Mouse (Mus musculus): ENCODE results near the gene Foxk1. TPM values are rescaled to one million over a fixed set of nuclear protein-coding genes. Genes with fewer than 3 reads are reported as not detected.

Foxk1 gene
- total and polyA plus RNA-seq, 3 experiments, result 8.2 to 20.2 TPM; not detected in 1

GRCm38 (mm10) chr5:142409169-142409568 lies 7.9 kb downstream of the Foxk1 start:
- no peak for DNase-seq (ENCODE audit: low read depth, low spot score)
- no peak overlapping the region for H3K27ac ChIP-seq (ENCODE audit: control insufficient read depth, low read depth, low read length)
- H3K4me3 ChIP-seq (ENCODE audit: control insufficient read depth in 1 of 2, insufficient read depth in 1 of 2, low read depth in 2 of 2, low read length in 2 of 2), result no peak overlapping the region
- no peaks in the 10 kb centered on the region for H3K27me3 ChIP-seq (ENCODE audit: control insufficient read depth in 1 of 2, insufficient read depth in 2 of 2, low read length in 2 of 2)
- H3K36me3 ChIP-seq (ENCODE audit: control insufficient read depth in 1 of 2, insufficient read depth in 2 of 2, low read length in 2 of 2), result no peaks in the 10 kb centered on the region; a peak in 1 of 4 replicates
- no peak for TF ChIP-seq POLR2AphosphoS5 (IDR thresholded peaks at IDR 0.05; ENCODE audit: borderline replicate concordance, low read depth, low read length)
- no peak overlapping the region for H3K9ac ChIP-seq (ENCODE audit: control insufficient read depth, low read depth, low read length, poor library complexity, severe bottlenecking)
- peaks cover 17% of the 10 kb centered on the region for H3K79me2 ChIP-seq (ENCODE audit: control insufficient read depth, insufficient read depth, low read length, poor library complexity)
- H3K4me1 ChIP-seq (ENCODE audit: control insufficient read depth in 1 of 2, insufficient read depth in 2 of 2, low read length in 2 of 2), result no peaks in the 10 kb centered on the region
- no peaks in the 10 kb centered on the region for H3K9me3 ChIP-seq (replicated peaks; ENCODE audit: insufficient read depth, low read length)

GRCm38 (mm10) chr5:142410348-142410747 lies 9.1 kb downstream of the Foxk1 start:
- no peak for DNase-seq (ENCODE audit: low read depth, low spot score)
- TF ChIP-seq ZNF384 (IDR thresholded peaks at IDR 0.05; ENCODE audit: low read depth, low read length) (no peak), NRF1 (IDR thresholded peaks at IDR 0.05; ENCODE audit: insufficient read depth, low read depth, low read length, poor library complexity, severe bottlenecking) (no peak), USF2 (IDR thresholded peaks at IDR 0.05; ENCODE audit: borderline replicate concordance in 1 of 2, insufficient read depth in 1 of 2, low read depth in 1 of 2, low read length in 2 of 2) (no peak), MXI1 (IDR thresholded peaks at IDR 0.05; ENCODE audit: low read depth, low read length) (no peak), TCF12 (IDR thresholded peaks at IDR 0.05; ENCODE audit: low read depth, low read length) (no peak), RAD21 (IDR thresholded peaks at IDR 0.05; ENCODE audit: low read depth, low read length) (no peak), JUND (IDR thresholded peaks at IDR 0.05; ENCODE audit: low read depth, low read length) (no peak), USF1 (IDR thresholded peaks at IDR 0.05; ENCODE audit: low read depth, low read length) (no peak), SIN3A (IDR thresholded peaks at IDR 0.05; ENCODE audit: low read length) (no peak), E2F4 (IDR thresholded peaks at IDR 0.05; ENCODE audit: borderline replicate concordance, low read depth, low read length) (no peak), SMC3 (IDR thresholded peaks at IDR 0.05; ENCODE audit: low read depth, low read length) (no peak), MAFK (IDR thresholded peaks at IDR 0.05; ENCODE audit: borderline replicate concordance, low read depth, low read length) (no peak), ZC3H11A (IDR thresholded peaks at IDR 0.05; ENCODE audit: low read depth, low read length) (no peak), MYB (IDR thresholded peaks at IDR 0.05; ENCODE audit: low read depth, low read length) (no peak), HCFC1 (IDR thresholded peaks at IDR 0.05; ENCODE audit: low read depth, low read length) (no peak), MAZ (IDR thresholded peaks at IDR 0.05; ENCODE audit: low read depth, low read length) (no peak), TAL1 (IDR thresholded peaks at IDR 0.05; ENCODE audit: low read length) (no peak)
- Histone ChIP-seq H3K27me3 (ENCODE audit: control insufficient read depth in 1 of 2, insufficient read depth in 2 of 2, low read length in 2 of 2) (no peaks in the 10 kb centered on the region), H3K9me3 (replicated peaks; ENCODE audit: insufficient read depth, low read length) (no peaks in the 10 kb centered on the region), H3K9ac (ENCODE audit: control insufficient read depth, low read depth, low read length, poor library complexity, severe bottlenecking) (no peak overlapping the region), H3K4me3 (ENCODE audit: control insufficient read depth in 1 of 2, insufficient read depth in 1 of 2, low read depth in 2 of 2, low read length in 2 of 2) (no peak overlapping the region), H3K4me1 (ENCODE audit: control insufficient read depth in 1 of 2, insufficient read depth in 2 of 2, low read length in 2 of 2) (no peaks in the 10 kb centered on the region), H3K36me3 (ENCODE audit: control insufficient read depth in 1 of 2, insufficient read depth in 2 of 2, low read length in 2 of 2) (no peaks in the 10 kb centered on the region; a peak in 1 of 4 replicates), H3K27ac (ENCODE audit: control insufficient read depth, low read depth, low read length) (no peak overlapping the region), H3K79me2 (ENCODE audit: control insufficient read depth, insufficient read depth, low read length, poor library complexity) (peaks cover 16% of the 10 kb centered on the region)

Measured in MEL (cell line).